In genomic region chr12:77869296-77869695, GRCm38 (mm10) we compare ENCODE assay signal across 30 mouse cellular contexts.
DNase-seq lines count a peak whose midpoint lies in the region; ATAC-seq lines count a peak whose summit lies in the region.
"Had no signal": no experiment of that assay in that cellular context is flagged by ENCODE, and none has a peak within 500 bp of the region (broad histone marks: within the 10 kb centered on the region; RNA-seq: fewer than 3 reads in every experiment).

No protein-coding gene starts in this region.

- peak; percentile 93 for ATAC-seq in frontal cortex, adult (ENCODE audit: low TSS enrichment)
- ATAC-seq in megakaryocyte-erythroid progenitor cell, adult 5-6 weeks (replicated peaks; ENCODE audit: low FRiP score, low TSS enrichment, poor library complexity, severe bottlenecking): no peak
- ATAC-seq: activated CD4-positive, CD25-positive, alpha-beta regulatory T cell, adult 4 months; CD4-positive, CD25-positive, alpha-beta regulatory T cell, adult 4 months; forebrain, embryonic 14.5 days; Patski had no signal

- H3K9me3 ChIP-seq in heart, embryonic 10.5 days: no peaks in the 10 kb centered on the region
- H3K9me3 ChIP-seq: embryonic facial prominence, embryonic 13.5 days; embryonic facial prominence, embryonic 15.5 days; forebrain, embryonic 10.5 days; forebrain, embryonic 12.5 days; G1E had no signal

- DNase-seq in frontal cortex, postnatal 25 days (ENCODE audit: low spot score in 2 of 2): no peak
- DNase-seq in heart, adult 8-10 months (ENCODE audit: low spot score): peak; percentile 0
- no peak for DNase-seq in heart, embryonic 10.5 days (ENCODE audit: low spot score)
- peak; percentile 27 for DNase-seq in right cerebral cortex, adult 18-20 months
- DNase-seq in right cerebral cortex, postnatal 25 days: no peak
- peak; percentile 46 for DNase-seq in telencephalon, adult 2 months (ENCODE audit: low read depth, low spot score)
- DNase-seq: adrenal gland, adult 8-10 months; adrenal gland, postnatal 14 days; adrenal gland, postnatal 36 days; B cell, adult 2 months; cerebellum, adult 11 months; cerebellum, adult 18-20 months; cerebellum, adult 8-10 months; cerebellum, adult 9-11 months; cerebellum, postnatal 14 days; cerebellum, postnatal 36 days; embryo, embryonic 11 days had no signal

- no peaks in the 10 kb centered on the region; the same call in 1 of the 2 replicates for H3K4me1 ChIP-seq in heart, embryonic 10.5 days
- H3K4me1 ChIP-seq: embryonic facial prominence, embryonic 13.5 days; embryonic facial prominence, embryonic 15.5 days; forebrain, embryonic 10.5 days; forebrain, embryonic 12.5 days had no signal

- no peaks in the 10 kb centered on the region for H3K36me3 ChIP-seq in heart, embryonic 10.5 days
- H3K36me3 ChIP-seq: embryonic facial prominence, embryonic 13.5 days; embryonic facial prominence, embryonic 15.5 days; forebrain, embryonic 10.5 days; forebrain, embryonic 12.5 days; G1E had no signal

- no peaks in the 10 kb centered on the region for H3K27me3 ChIP-seq in heart, embryonic 10.5 days (ENCODE audit: insufficient read depth, poor library complexity, severe bottlenecking)
- H3K27me3 ChIP-seq: CH12.LX; embryonic facial prominence, embryonic 13.5 days; embryonic facial prominence, embryonic 15.5 days; forebrain, embryonic 12.5 days had no signal

- H3K27ac ChIP-seq in heart, embryonic 10.5 days: no peak overlapping the region
- H3K27ac ChIP-seq: embryonic facial prominence, embryonic 13.5 days; embryonic facial prominence, embryonic 15.5 days; forebrain, embryonic 10.5 days; forebrain, embryonic 12.5 days had no signal

- 85% methylated on average over 3 of the region's 3 CpGs for WGBS in heart, embryonic 10.5 days

- no peak overlapping the region for H3K4me3 ChIP-seq in heart, embryonic 10.5 days
- H3K4me3 ChIP-seq: embryonic facial prominence, embryonic 13.5 days; embryonic facial prominence, embryonic 15.5 days; erythroblast, embryonic 14.5 days; forebrain, embryonic 10.5 days; forebrain, embryonic 12.5 days had no signal

Comparison
In these comparisons a context has a peak if more than half of its experiments do, and no peak if none do; other contexts are left out.
1. DNase-seq: peak in heart, adult 8-10 months (single experiment), right cerebral cortex, adult 18-20 months (single experiment) and telencephalon, adult 2 months (single experiment); none in frontal cortex, postnatal 25 days (0 of 2), heart, embryonic 10.5 days (single experiment) and right cerebral cortex, postnatal 25 days (single experiment).